Mouse (Mus musculus) small intestine, adult 2 months (tissue): ENCODE results near the gene Gm2026.
"Not testable (repeated sequence)": the region's sequence is repeated elsewhere in the genome, so short reads cannot be mapped to it uniquely, and the experiment has no call there.

Source experiments
- CTCF ChIP-seq: fragments of 200-500 bp; IDR thresholded peaks from 2 replicates; pipeline ENCODE4 v1.5.1; 2012; ENCODE audit warnings: low read depth, mild to moderate bottlenecking, control low read depth, inconsistent platforms, low read length, moderate library complexity, mixed read lengths; ENCODE audit not compliant: insufficient replicate concordance, insufficient read length; ENCODE audit errors: extremely low read depth
- POLR2A ChIP-seq: fragments of 200-500 bp; IDR thresholded peaks from 2 replicates; pipeline ENCODE4 v1.6.1; 2012; ENCODE audit warnings: low read depth, mild to moderate bottlenecking, control low read depth, inconsistent platforms, low read length, moderate library complexity

GRCm38 (mm10) chr2:175931000-175931399 is 34.1 kb upstream of the Gm2026 start, which contains the start of gene Zfp966:
- TF ChIP-seq CTCF, POLR2A: not testable (repeated sequence)
